Mouse (Mus musculus) heart, embryonic 13.5 days (tissue): ENCODE data around the gene BC017158. TPM values are rescaled to one million over a fixed set of nuclear protein-coding genes. Genes with fewer than 3 reads are reported as not detected.

ENCODE experiments used
- ATAC-seq: fragments of 200-750 bp; cut with Nextera tagmentation; 2 replicates; pipeline ENCODE4 v1.8.0; 2017; ENCODE audit warnings: moderate TSS enrichment; ENCODE audit not compliant: insufficient number of reproducible peaks, low FRiP score, low TSS enrichment; ENCODE audit errors: extremely low read depth
- H3K27ac ChIP-seq: fragments of 300-500 bp; sonication (generic); replicated peaks from 2 replicates; pipeline ENCODE4 v1.5.1; 2015; ENCODE audit warnings: moderate library complexity, mild to moderate bottlenecking, inconsistent platforms
- H3K27me3 ChIP-seq: fragments of 300-500 bp; sonication (generic); replicated peaks from 2 replicates; pipeline ENCODE4 v1.6.1; 2015; ENCODE audit warnings: mild to moderate bottlenecking, inconsistent platforms
- H3K36me3 ChIP-seq: fragments of 300-500 bp; sonication (generic); 2 replicates; pipeline ENCODE4 v1.6.1; 2015; ENCODE audit warnings: mild to moderate bottlenecking, inconsistent platforms
- H3K4me1 ChIP-seq: fragments of 300-500 bp; sonication (generic); 2 replicates; pipeline ENCODE4 v1.6.1; 2015; ENCODE audit warnings: inconsistent platforms
- H3K4me2 ChIP-seq: fragments of 300-500 bp; sonication (generic); 2 replicates; pipeline ENCODE4 v1.6.1; 2015; ENCODE audit warnings: inconsistent platforms, mild to moderate bottlenecking, moderate library complexity
- H3K4me3 ChIP-seq: fragments of 300-500 bp; sonication (generic); 2 replicates; pipeline ENCODE4 v1.5.1; 2015; ENCODE audit warnings: moderate library complexity, mild to moderate bottlenecking, inconsistent platforms
- H3K9ac ChIP-seq: fragments of 300-500 bp; sonication (generic); 2 replicates; pipeline ENCODE4 v1.6.1; 2015; ENCODE audit warnings: inconsistent platforms, mild to moderate bottlenecking, moderate library complexity
- H3K9me3 ChIP-seq: fragments of 300-500 bp; sonication (generic); 2 replicates; pipeline ENCODE4 v1.6.1; 2016; ENCODE audit warnings: inconsistent platforms
- WGBS: fragments of 180-500 bp; shearing (Covaris S2); methylation state at CpG from one replicate; pipeline ENCODE4 v1.1.7; 2015; ENCODE audit warnings: mixed read lengths; 5-methylcytosine and 5-hydroxymethylcytosine counted together
- polyA plus RNA-seq: library from polyadenylated mRNA; unstranded; fragments of >200 nt; fragmentation: Nextera tagmentation; extraction: Ambion mirVana; gene quantifications from 2 replicates; pipeline ENCODE4 v1.2.1, GENCODE M21; 2015

BC017158 gene
- polyA plus RNA-seq, 1 experiment from 2014 or later = 17.3 TPM

DNA sequence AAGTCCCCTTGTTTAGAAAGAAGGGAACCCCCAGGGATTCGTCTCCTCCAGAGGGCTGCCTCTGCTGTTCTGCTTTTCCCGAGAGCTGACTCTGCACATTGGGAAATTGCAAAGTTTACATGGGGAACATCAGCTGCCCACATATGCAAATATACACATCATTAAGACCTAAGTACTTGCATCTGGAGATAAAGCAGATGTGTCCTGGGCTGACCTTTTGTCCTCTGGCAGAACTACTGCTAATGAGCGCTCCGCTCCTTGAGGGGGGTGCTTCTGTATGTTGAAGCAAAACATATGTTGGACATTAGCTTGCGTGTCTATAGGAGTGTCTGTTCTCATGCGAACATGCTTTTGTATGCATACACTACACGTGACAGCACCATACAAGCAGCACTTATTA lies 23.3 kb upstream of the BC017158 start:
- H3K27ac ChIP-seq = no peak overlapping the region
- H3K9me3 ChIP-seq = no peaks in the 10 kb centered on the region
- 69% methylated on average over 7 of the region's 7 CpGs for WGBS
- H3K4me1 ChIP-seq = peaks cover 19% of the 10 kb centered on the region
- no peak overlapping the region for H3K9ac ChIP-seq
- H3K4me3 ChIP-seq = no peak overlapping the region
- H3K27me3 ChIP-seq = no peaks in the 10 kb centered on the region
- H3K36me3 ChIP-seq = no peaks in the 10 kb centered on the region
- ATAC-seq = no peak
- no peak overlapping the region for H3K4me2 ChIP-seq

DNA sequence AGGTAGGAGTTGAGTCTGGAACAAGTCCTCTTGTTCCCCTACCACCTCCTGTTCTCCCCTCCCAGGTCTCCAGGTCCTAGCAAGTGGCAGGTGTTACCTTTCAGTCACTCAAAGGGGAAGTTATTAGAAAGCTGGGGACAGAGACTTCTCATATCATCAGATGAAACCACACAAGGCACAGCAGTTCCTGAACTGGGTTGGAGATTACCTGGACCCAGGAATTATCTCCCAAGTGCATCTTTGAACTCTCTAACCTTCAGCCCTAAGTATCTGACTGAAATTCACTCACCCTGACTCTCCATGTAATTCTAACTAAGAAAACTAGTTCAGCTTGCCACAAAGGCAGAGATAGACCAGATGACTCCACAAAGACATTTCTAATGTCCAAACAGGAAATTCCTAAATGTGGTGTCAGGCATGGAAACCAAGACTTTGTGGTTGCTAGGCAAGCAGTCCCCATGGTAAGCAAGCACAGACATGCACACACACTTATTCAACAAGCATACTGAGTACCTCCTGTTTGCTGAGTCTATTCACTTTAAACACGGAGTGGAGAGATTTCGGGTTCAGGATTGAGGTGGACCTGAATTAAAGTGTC lies 22.3 kb upstream of the BC017158 start:
- WGBS = 87% methylated on average over 2 of the region's 2 CpGs
- H3K4me1 ChIP-seq = peaks cover 19% of the 10 kb centered on the region
- no peaks in the 10 kb centered on the region for H3K9me3 ChIP-seq
- no peak overlapping the region for H3K27ac ChIP-seq
- no peak for ATAC-seq
- H3K9ac ChIP-seq = no peak overlapping the region
- no peaks in the 10 kb centered on the region for H3K27me3 ChIP-seq
- H3K4me2 ChIP-seq = no peak overlapping the region
- no peak overlapping the region for H3K4me3 ChIP-seq
- H3K36me3 ChIP-seq = no peaks in the 10 kb centered on the region

DNA sequence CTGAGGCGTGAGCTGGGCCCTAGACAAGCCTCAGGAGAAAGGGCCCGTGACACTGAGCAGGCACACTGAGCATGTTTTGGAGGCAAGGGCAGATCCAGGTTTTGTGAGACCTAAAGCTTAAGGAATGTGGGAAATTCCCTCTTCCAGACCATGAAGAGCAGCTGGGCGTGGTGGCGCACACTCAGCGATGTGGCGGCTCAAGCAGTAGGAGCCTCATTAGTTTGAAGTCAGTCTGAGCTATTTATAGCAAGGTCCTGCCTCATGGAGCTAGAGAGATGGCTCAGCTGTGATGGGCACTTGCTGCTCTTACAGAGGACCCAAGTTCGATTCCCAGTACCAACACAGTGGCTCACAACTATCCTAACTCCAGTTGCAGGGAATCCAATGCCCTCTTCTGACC lies 21.2 kb upstream of the BC017158 start:
- WGBS = 71% methylated on average over 7 of the region's 7 CpGs
- no peaks in the 10 kb centered on the region for H3K9me3 ChIP-seq
- ATAC-seq = no peak
- no peak overlapping the region for H3K4me3 ChIP-seq
- peaks cover 19% of the 10 kb centered on the region for H3K4me1 ChIP-seq
- no peak overlapping the region for H3K9ac ChIP-seq
- H3K27me3 ChIP-seq = no peaks in the 10 kb centered on the region
- no peak overlapping the region for H3K27ac ChIP-seq
- H3K36me3 ChIP-seq = no peaks in the 10 kb centered on the region
- no peak overlapping the region for H3K4me2 ChIP-seq

DNA sequence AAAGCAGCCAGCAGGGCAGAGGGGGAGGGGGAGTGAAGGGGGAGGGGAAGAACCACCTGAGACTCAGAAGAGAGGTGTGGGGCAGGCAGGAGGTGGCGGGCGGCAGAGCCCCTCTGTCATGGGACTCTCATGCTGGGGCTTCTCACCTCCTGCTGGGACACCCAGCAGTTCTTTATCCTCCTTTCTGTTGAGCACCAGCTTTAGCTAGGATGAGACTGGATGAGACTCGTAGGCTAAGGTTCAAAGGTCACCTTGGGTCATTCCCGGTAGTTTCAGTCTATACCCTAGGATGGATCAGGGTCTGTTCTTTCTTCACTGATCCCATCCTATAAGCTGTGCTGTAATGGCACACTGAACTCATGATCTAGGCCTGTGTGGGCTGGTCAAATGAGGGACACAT lies 19.0 kb upstream of the BC017158 start:
- WGBS = 68% methylated on average over 4 of the region's 4 CpGs
- Histone ChIP-seq H3K36me3 (no peaks in the 10 kb centered on the region), H3K4me1 (peaks cover 19% of the 10 kb centered on the region), H3K27me3 (0 out of 2 replicates have a peak, but pooled peaks cover 3% of the 10 kb centered on the region), H3K4me3 (no peak overlapping the region), H3K9ac (no peak overlapping the region), H3K9me3 (no peaks in the 10 kb centered on the region), H3K4me2 (no peak overlapping the region), H3K27ac (no peak overlapping the region)
- no peak for ATAC-seq

DNA sequence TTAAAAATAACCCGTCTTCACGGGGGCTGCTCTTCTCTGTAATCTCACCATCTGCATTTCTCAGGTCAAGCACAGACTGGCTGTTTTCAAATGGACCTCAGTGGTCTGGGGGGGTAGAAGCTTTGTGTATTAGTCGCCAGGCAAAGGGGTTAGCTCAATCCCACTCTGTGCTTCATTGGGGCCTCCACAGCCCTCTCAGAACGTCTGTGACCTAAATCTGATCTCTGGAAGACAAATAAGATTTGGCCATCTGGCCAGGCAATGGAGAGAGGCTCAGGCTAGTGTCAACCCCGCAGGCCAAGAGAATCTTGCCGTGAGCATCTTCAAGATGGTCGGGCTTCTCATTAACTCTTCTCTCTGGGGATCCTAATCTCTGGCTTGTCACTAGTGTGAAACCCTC lies 16.5 kb upstream of the BC017158 start:
- WGBS = 62% methylated on average over 7 of the region's 7 CpGs
- Histone ChIP-seq H3K4me3 (no peak overlapping the region), H3K9ac (no peak overlapping the region), H3K27ac (no peak overlapping the region), H3K4me1 (peaks cover 18% of the 10 kb centered on the region), H3K27me3 (0 out of 2 replicates have a peak, but pooled peaks cover 3% of the 10 kb centered on the region), H3K9me3 (no peaks in the 10 kb centered on the region), H3K4me2 (no peak overlapping the region), H3K36me3 (no peaks in the 10 kb centered on the region)
- no peak for ATAC-seq

DNA sequence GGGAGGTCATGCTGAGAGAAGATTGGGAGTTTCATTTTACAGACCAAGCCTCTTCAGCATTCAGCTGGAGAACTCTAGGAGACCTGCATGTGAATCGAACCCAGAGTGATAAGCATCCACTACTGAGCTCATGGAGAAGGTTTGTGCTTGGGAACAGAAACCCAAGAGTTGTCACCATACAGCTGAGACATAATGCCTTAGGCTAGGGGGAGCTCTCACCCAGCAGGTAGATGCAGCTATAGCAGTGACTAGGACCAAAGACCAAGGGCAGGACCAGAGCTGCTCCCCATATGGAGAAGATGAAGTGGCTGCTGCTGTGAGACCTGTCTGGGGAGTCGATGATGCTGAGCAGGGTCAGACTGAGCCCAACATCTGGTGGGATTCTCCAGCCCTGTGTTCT lies 15.6 kb upstream of the BC017158 start:
- WGBS = 71% methylated on average over 2 of the region's 2 CpGs
- H3K9me3 ChIP-seq = no peaks in the 10 kb centered on the region
- 0 out of 2 replicates have a peak, but pooled peaks cover 3% of the 10 kb centered on the region for H3K27me3 ChIP-seq
- H3K36me3 ChIP-seq = no peaks in the 10 kb centered on the region
- peaks cover 17% of the 10 kb centered on the region for H3K4me1 ChIP-seq
- ATAC-seq = no peak
- H3K27ac ChIP-seq = no peak overlapping the region
- no peak overlapping the region for H3K4me3 ChIP-seq
- no peak overlapping the region for H3K4me2 ChIP-seq
- H3K9ac ChIP-seq = no peak overlapping the region

DNA sequence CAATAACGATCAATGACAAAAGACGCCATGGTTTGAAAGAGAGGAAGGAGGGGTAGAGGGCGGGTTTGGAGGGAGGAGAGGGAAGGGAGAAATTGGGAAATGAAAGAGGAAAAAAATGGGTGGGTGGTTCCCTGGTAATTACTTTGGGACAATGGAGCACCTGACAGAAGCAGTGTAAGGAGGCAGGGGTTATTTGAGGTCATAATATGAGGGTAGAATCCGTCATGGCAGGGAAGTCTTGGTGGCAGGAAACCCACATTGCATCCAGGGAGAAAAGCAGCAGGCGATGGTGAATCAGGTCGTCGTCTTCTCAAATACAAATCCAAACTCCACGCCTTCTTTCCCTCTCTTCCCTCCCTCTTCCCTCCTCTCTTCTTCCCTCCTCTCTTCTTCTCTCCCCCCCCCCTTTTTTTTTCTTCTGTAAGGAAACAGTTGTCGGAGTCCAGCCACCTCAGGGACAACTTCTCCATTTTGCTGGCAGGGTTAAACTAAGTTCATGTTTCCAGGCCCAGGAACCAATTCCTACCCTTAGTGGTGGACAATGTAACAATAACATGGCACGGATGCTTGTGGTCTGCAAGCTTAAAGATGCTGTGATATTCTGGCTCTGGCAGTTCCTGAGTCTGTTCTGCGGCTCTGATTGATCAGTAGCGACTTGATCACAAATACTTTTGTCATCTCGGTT lies 14.5 kb upstream of the BC017158 start:
- 78% methylated on average over 13 of the region's 13 CpGs for WGBS
- no peak for ATAC-seq

DNA sequence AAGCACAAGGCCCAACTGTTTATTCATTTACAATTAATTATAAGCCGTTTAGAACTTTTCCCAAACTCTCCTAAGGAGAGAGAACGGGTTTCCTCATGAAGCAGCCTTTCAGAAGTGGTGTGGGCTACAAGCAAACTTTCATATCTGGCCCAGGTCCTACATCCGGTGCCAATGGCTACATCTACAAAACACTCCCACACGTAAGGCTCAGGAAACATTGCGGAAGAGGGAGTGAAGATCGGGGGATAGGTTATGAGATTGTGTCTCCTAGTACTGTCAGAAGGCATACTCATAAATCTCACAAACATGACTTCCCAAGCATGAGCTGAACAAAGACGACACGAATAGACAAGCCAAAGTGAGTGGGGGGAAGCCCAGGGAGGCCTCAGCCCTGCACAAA lies 13.8 kb upstream of the BC017158 start:
- peaks cover 17% of the 10 kb centered on the region for H3K4me1 ChIP-seq
- H3K27me3 ChIP-seq = 0 out of 2 replicates have a peak, but pooled peaks cover 3% of the 10 kb centered on the region
- no peaks in the 10 kb centered on the region for H3K36me3 ChIP-seq
- no peak for ATAC-seq
- no peak overlapping the region for H3K4me2 ChIP-seq
- H3K9ac ChIP-seq = no peak overlapping the region
- H3K9me3 ChIP-seq = no peaks in the 10 kb centered on the region
- H3K4me3 ChIP-seq = no peak overlapping the region
- no peak overlapping the region for H3K27ac ChIP-seq
- 70% methylated on average over 8 of the region's 8 CpGs for WGBS

More for the DNA sequence above, 14.5 kb upstream of the BC017158 start:
- no peak overlapping the region for H3K27ac ChIP-seq
- H3K27me3 ChIP-seq = 0 out of 2 replicates have a peak, but pooled peaks cover 3% of the 10 kb centered on the region
- no peak overlapping the region for H3K9ac ChIP-seq
- no peak overlapping the region for H3K4me2 ChIP-seq
- no peaks in the 10 kb centered on the region for H3K36me3 ChIP-seq
- H3K9me3 ChIP-seq = no peaks in the 10 kb centered on the region
- H3K4me1 ChIP-seq = peaks cover 17% of the 10 kb centered on the region
- H3K4me3 ChIP-seq = no peak overlapping the region

DNA sequence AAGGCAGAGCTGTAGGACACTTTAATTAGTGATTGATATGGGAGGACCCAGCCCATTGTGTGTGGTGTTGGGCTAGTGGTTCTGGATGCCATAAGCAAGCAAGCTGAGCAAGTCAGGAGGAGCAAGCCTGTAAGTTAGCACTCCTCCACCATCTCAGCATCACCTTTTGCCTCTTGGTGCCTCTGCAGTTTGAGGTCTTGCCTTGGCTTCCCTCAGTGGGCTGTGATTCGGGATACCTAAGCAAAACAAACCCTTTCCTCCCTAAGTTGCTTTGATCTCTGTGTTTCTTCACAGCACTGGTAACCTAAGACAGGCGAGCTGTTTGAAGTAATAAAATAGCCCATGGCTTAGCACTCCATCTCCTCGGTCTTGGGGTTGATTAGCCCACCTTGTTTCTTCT lies 13.3 kb upstream of the BC017158 start:
- Histone ChIP-seq H3K9me3 (no peaks in the 10 kb centered on the region), H3K27ac (no peak overlapping the region), H3K36me3 (no peaks in the 10 kb centered on the region), H3K9ac (no peak overlapping the region), H3K4me3 (no peak overlapping the region), H3K27me3 (0 out of 2 replicates have a peak, but pooled peaks cover 3% of the 10 kb centered on the region), H3K4me1 (peaks cover 17% of the 10 kb centered on the region), H3K4me2 (no peak overlapping the region)
- WGBS = 45% methylated on average over 3 of the region's 3 CpGs
- no peak for ATAC-seq

DNA sequence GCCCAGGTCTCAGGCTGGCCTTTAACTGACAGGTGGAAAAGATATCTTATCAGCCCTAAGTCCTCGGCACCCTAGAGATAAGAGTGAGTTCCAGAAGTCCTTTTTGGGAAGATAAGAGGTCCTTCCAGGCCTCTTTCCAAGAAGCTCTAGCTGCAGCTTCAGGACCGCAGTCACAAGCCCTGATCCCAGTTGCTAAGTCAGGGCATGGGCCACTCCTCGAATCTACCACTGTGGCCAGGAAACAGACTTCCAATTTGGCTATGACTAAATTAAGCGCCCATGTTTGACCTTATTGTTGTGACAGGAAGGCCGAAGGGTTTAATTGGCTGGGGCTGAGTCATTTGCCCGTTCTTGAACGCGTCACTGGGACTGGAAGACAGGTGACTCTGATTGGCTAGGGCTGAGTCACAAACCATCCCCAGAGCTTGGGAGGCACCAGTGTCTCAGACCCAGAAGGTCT lies 12.3 kb upstream of the BC017158 start:
- WGBS = 10% methylated on average over 8 of the region's 8 CpGs

DNA sequence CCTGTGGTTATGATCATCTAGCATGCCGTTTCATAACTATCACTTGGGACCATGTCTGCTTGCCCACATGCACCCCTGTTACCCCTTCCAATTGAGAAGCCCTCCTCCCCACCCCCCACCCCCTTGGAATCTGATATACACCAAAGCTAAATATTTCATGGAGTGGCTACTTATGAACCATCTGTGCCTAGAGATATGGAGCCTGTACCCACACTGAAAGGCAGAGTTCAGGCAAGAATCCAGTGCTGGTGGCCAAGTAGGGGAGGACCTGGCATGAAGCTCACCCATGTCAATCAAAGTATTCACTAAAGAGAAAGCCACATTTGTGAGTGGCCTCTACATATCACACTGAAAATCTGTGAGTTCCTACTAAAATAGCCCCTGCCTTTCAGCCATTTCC lies 11.8 kb upstream of the BC017158 start:
- ATAC-seq = no peak
- Histone ChIP-seq H3K4me1 (peaks cover 17% of the 10 kb centered on the region), H3K4me3 (no peak overlapping the region), H3K9me3 (no peaks in the 10 kb centered on the region), H3K36me3 (no peaks in the 10 kb centered on the region), H3K9ac (no peak overlapping the region), H3K27me3 (0 out of 2 replicates have a peak, but pooled peaks cover 3% of the 10 kb centered on the region), H3K27ac (no peak overlapping the region), H3K4me2 (no peak overlapping the region)
- WGBS = 42% methylated on average over 1 of the region's 1 CpGs

More for the DNA sequence above, 12.3 kb upstream of the BC017158 start:
- H3K27ac ChIP-seq = no peak overlapping the region
- no peak overlapping the region for H3K9ac ChIP-seq
- 0 out of 2 replicates have a peak, but pooled peaks cover 3% of the 10 kb centered on the region for H3K27me3 ChIP-seq
- H3K4me1 ChIP-seq = peaks cover 17% of the 10 kb centered on the region
- H3K36me3 ChIP-seq = no peaks in the 10 kb centered on the region
- H3K4me2 ChIP-seq = no peak overlapping the region
- ATAC-seq = no peak
- H3K9me3 ChIP-seq = no peaks in the 10 kb centered on the region
- no peak overlapping the region for H3K4me3 ChIP-seq

DNA sequence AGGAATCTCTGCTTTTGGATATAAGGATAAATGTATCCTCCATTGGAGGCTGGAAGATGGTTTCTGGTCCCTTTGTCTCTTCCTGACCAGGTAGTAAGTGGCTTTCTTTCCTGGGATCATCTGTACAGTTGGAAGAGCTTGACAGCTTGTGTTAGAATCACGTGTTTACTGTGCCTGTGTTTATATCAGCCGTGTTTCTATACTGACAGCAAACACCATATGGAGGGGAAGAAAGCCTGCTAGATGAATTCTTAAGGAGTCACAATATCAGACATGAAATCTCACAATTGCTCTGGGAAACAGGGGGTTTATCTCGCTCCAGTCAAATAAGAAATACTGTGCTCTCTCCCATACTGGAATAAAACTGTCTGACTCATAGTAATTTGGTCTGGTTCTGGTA lies 11.2 kb upstream of the BC017158 start:
- no peak overlapping the region for H3K27ac ChIP-seq
- H3K4me1 ChIP-seq = peaks cover 17% of the 10 kb centered on the region
- H3K4me3 ChIP-seq = no peak overlapping the region
- H3K9ac ChIP-seq = no peak overlapping the region
- 0 out of 2 replicates have a peak, but pooled peaks cover 3% of the 10 kb centered on the region for H3K27me3 ChIP-seq
- ATAC-seq = no peak
- H3K36me3 ChIP-seq = no peaks in the 10 kb centered on the region
- no peaks in the 10 kb centered on the region for H3K9me3 ChIP-seq
- WGBS = 60% methylated on average over 3 of the region's 3 CpGs
- no peak overlapping the region for H3K4me2 ChIP-seq
